Mouse (Mus musculus): Measurements from ENCODE around the gene Gm20388. TPM values are rescaled to one million over a fixed set of nuclear protein-coding genes. Genes with fewer than 3 reads are reported as not detected.
A peak's percentile ranks its signal among the peaks of the same experiment; 100 is the strongest.

Gm20388 gene
- total RNA-seq, 1 experiment, result 27.0 TPM

DNA sequence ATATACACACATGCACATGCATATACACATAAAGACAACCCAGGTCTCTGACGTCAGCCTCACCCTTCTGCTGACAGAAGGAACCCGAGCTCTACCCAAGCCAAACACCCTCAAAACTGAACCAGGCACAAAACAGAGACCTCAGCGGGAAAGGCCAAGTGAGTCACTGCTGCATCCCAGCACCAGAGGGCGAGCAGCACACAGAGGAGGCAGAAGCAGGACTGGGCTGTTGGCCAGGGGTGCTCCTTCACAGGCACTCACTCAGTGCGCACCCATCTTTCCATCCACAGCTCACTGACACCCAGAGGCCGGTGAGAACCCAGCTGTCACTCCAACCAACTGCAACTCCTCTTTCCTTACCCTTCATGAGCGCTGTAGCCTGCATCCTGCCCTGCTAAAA, 1907.6 kb downstream of the Gm20388 start:
- H3K9me3 ChIP-seq (ENCODE audit: control insufficient read depth, insufficient read depth, low read depth, low read length), result no peaks in the 10 kb centered on the region
- H3K9ac ChIP-seq (ENCODE audit: insufficient read depth, low read depth, low read length, poor library complexity, severe bottlenecking), result 0 out of 2 replicates have a peak overlapping the region, but pooled peaks have one; percentile 21
- in situ Hi-C loops (cut with MboI; ENCODE audit: low sequenced_read_pairs in 2 of 2, unreplicated experiment in 2 of 2), result no loop called here
- DNase-seq (ENCODE audit: low read depth, low spot score), result no peak
- H3K4me3 ChIP-seq (ENCODE audit: insufficient read depth in 1 of 2, low read depth in 1 of 2, low read length in 2 of 2, poor library complexity in 1 of 2, severe bottlenecking in 1 of 2), result no peak overlapping the region
- no peak overlapping the region for H3K27ac ChIP-seq (ENCODE audit: insufficient read depth, low read depth, low read length, poor library complexity, severe bottlenecking)
- no peak for TF ChIP-seq ZC3H11A (IDR thresholded peaks at IDR 0.05; ENCODE audit: borderline replicate concordance, low read depth, low read length)
- TF ChIP-seq ZNF384 (IDR thresholded peaks at IDR 0.05; ENCODE audit: low read depth, low read length), result no peak
- no peak for TF ChIP-seq HCFC1 (IDR thresholded peaks at IDR 0.05; ENCODE audit: borderline replicate concordance, insufficient read depth, low read length)
- no peak for TF ChIP-seq CHD2 (IDR thresholded peaks at IDR 0.05; ENCODE audit: low read depth, low read length)
- TF ChIP-seq MAFK (IDR thresholded peaks at IDR 0.05; ENCODE audit: insufficient read depth, low read depth, low read length), result no peak
- peaks cover 30% of the 10 kb centered on the region for H3K36me3 ChIP-seq (ENCODE audit: control insufficient read depth, insufficient read depth, low read length, poor library complexity, severe bottlenecking)
- H3K4me1 ChIP-seq (ENCODE audit: control insufficient read depth in 2 of 2, insufficient read depth in 2 of 2, low read length in 2 of 2, poor library complexity in 1 of 2), result no peaks in the 10 kb centered on the region; a peak in 1 of 4 replicates

DNA sequence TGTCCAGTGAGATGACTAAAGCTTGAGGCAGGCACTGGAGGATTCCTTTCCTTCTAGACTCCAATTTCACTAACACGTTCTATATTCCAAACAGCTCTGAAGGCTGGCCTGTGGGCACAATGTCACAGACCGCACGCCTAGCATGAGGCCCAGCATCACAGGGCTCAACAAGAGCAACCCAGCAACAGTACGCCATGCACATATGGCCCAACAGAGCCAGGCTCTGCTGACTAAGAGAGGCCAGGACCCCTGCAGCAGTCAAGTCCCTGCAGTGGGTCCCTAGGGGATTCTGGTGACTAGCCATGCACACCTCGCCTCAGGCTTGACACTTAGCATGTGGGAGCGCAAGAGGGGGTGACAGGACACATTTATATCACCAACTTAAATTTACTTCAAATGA, 1910.2 kb downstream of the Gm20388 start:
- no peak overlapping the region for H3K4me3 ChIP-seq (ENCODE audit: insufficient read depth in 1 of 2, low read depth in 1 of 2, low read length in 2 of 2, poor library complexity in 1 of 2, severe bottlenecking in 1 of 2)
- no peak for DNase-seq (ENCODE audit: low read depth, low spot score)
- TF ChIP-seq ZNF384 (IDR thresholded peaks at IDR 0.05; ENCODE audit: low read depth, low read length) (no peak), MAFK (IDR thresholded peaks at IDR 0.05; ENCODE audit: insufficient read depth, low read depth, low read length) (no peak), ZC3H11A (IDR thresholded peaks at IDR 0.05; ENCODE audit: borderline replicate concordance, low read depth, low read length) (no peak), CHD2 (IDR thresholded peaks at IDR 0.05; ENCODE audit: low read depth, low read length) (no peak), HCFC1 (IDR thresholded peaks at IDR 0.05; ENCODE audit: borderline replicate concordance, insufficient read depth, low read length) (no peak)
- peaks cover 25% of the 10 kb centered on the region for H3K36me3 ChIP-seq (ENCODE audit: control insufficient read depth, insufficient read depth, low read length, poor library complexity, severe bottlenecking)
- no peak overlapping the region for H3K9ac ChIP-seq (ENCODE audit: insufficient read depth, low read depth, low read length, poor library complexity, severe bottlenecking)
- H3K27ac ChIP-seq (ENCODE audit: insufficient read depth, low read depth, low read length, poor library complexity, severe bottlenecking), result no peak overlapping the region
- H3K9me3 ChIP-seq (ENCODE audit: control insufficient read depth, insufficient read depth, low read depth, low read length), result no peaks in the 10 kb centered on the region
- H3K4me1 ChIP-seq (ENCODE audit: control insufficient read depth in 2 of 2, insufficient read depth in 2 of 2, low read length in 2 of 2, poor library complexity in 1 of 2), result no peaks in the 10 kb centered on the region; a peak in 1 of 4 replicates
- in situ Hi-C loops (cut with MboI; ENCODE audit: low sequenced_read_pairs in 2 of 2, unreplicated experiment in 2 of 2), result no loop called here

- Histone ChIP-seq H3K9ac (ENCODE audit: insufficient read depth, low read depth, low read length, poor library complexity, severe bottlenecking) (peak overlapping the region; percentile 4; the same call in 1 of the 2 replicates), H3K4me1 (ENCODE audit: control insufficient read depth in 2 of 2, insufficient read depth in 2 of 2, low read length in 2 of 2, poor library complexity in 1 of 2) (no peaks in the 10 kb centered on the region; a peak in 1 of 4 replicates), H3K4me3 (ENCODE audit: insufficient read depth in 1 of 2, low read depth in 1 of 2, low read length in 2 of 2, poor library complexity in 1 of 2, severe bottlenecking in 1 of 2) (peak overlapping the region; percentile 31 to 45; a peak in 2 of 4 replicates), H3K27ac (ENCODE audit: insufficient read depth, low read depth, low read length, poor library complexity, severe bottlenecking) (no peak overlapping the region), H3K9me3 (ENCODE audit: control insufficient read depth, insufficient read depth, low read depth, low read length) (no peaks in the 10 kb centered on the region), H3K36me3 (ENCODE audit: control insufficient read depth, insufficient read depth, low read length, poor library complexity, severe bottlenecking) (peaks cover 25% of the 10 kb centered on the region)
- in situ Hi-C loops (cut with MboI; ENCODE audit: low sequenced_read_pairs in 2 of 2, unreplicated experiment in 2 of 2), result no loop called here
- TF ChIP-seq ZC3H11A (IDR thresholded peaks at IDR 0.05; ENCODE audit: borderline replicate concordance, low read depth, low read length) (no peak), ZNF384 (IDR thresholded peaks at IDR 0.05; ENCODE audit: low read depth, low read length) (no peak), CHD2 (IDR thresholded peaks at IDR 0.05; ENCODE audit: low read depth, low read length) (no peak), MAFK (IDR thresholded peaks at IDR 0.05; ENCODE audit: insufficient read depth, low read depth, low read length) (no peak), HCFC1 (IDR thresholded peaks at IDR 0.05; ENCODE audit: borderline replicate concordance, insufficient read depth, low read length) (no peak)
- DNase-seq (ENCODE audit: low read depth, low spot score), result no peak
Measured at GRCm38 (mm10) chr8:121821320-121821719, 1910.7 kb downstream of the Gm20388 start.

- H3K36me3 ChIP-seq (ENCODE audit: control insufficient read depth, insufficient read depth, low read length, poor library complexity, severe bottlenecking), result peaks cover 25% of the 10 kb centered on the region
- H3K4me1 ChIP-seq (ENCODE audit: control insufficient read depth in 2 of 2, insufficient read depth in 2 of 2, low read length in 2 of 2, poor library complexity in 1 of 2), result no peaks in the 10 kb centered on the region; a peak in 1 of 4 replicates
- in situ Hi-C loops (cut with MboI; ENCODE audit: low sequenced_read_pairs in 2 of 2, unreplicated experiment in 2 of 2), result no loop called here
- H3K27ac ChIP-seq (ENCODE audit: insufficient read depth, low read depth, low read length, poor library complexity, severe bottlenecking), result no peak overlapping the region
- peak overlapping the region; percentile 31 to 45 for H3K4me3 ChIP-seq (ENCODE audit: insufficient read depth in 1 of 2, low read depth in 1 of 2, low read length in 2 of 2, poor library complexity in 1 of 2, severe bottlenecking in 1 of 2)
- H3K9me3 ChIP-seq (ENCODE audit: control insufficient read depth, insufficient read depth, low read depth, low read length), result no peaks in the 10 kb centered on the region
- TF ChIP-seq ZNF384 (IDR thresholded peaks at IDR 0.05; ENCODE audit: low read depth, low read length), result no peak
- TF ChIP-seq CHD2 (IDR thresholded peaks at IDR 0.05; ENCODE audit: low read depth, low read length), result no peak
- TF ChIP-seq ZC3H11A (IDR thresholded peaks at IDR 0.05; ENCODE audit: borderline replicate concordance, low read depth, low read length), result no peak
- TF ChIP-seq HCFC1 (IDR thresholded peaks at IDR 0.05; ENCODE audit: borderline replicate concordance, insufficient read depth, low read length), result no peak
- no peak for TF ChIP-seq MAFK (IDR thresholded peaks at IDR 0.05; ENCODE audit: insufficient read depth, low read depth, low read length)
- peak overlapping the region; percentile 4; the same call in 1 of the 2 replicates for H3K9ac ChIP-seq (ENCODE audit: insufficient read depth, low read depth, low read length, poor library complexity, severe bottlenecking)
- peak; percentile 40 for DNase-seq (ENCODE audit: low read depth, low spot score)
Measured at GRCm38 (mm10) chr8:121821770-121822169, 1911.1 kb downstream of the Gm20388 start.
